In the genomic region with DNA sequence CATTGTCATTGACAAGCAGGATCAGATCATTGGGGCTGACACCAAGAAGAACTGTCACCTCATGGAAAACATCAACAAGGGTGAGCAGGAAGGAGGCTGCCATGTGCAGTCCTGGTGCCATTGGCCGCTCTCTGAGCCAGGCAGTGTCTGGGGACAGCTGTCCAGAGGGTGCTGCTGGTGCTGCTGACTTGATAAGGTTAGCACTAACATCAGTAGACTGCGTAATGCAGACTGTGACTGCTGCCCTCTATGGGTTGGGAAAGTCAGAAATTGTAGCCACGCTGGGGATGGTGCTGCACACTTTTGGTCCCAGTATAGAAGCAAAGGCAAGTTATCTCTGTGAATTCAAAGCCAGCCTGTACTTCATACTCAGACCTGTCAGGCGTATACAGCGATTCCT, we compare ENCODE assay signal across 16 mouse cellular contexts. TPM values are rescaled to one million over a fixed set of nuclear protein-coding genes. Genes with fewer than 3 reads are reported as not detected.
"Had no signal": no experiment of that assay in that cellular context is flagged by ENCODE, and none has a peak within 500 bp of the region (broad histone marks: within the 10 kb centered on the region; RNA-seq: fewer than 3 reads in every experiment).

No protein-coding gene starts in this region.

RNA-seq across cellular contexts. Expression of a gene that starts 4.2 kb away (rescaled TPM):
- total RNA-seq: layer of hippocampus, adult 8-10 months; layer of hippocampus, postnatal 10 days; layer of hippocampus, postnatal 36 days; left cerebral cortex, adult 2 months; left cerebral cortex, postnatal 36 days; liver, adult 2 months had no signal
- polyA plus RNA-seq: liver, adult 2 months; midbrain, embryonic 12.5 days; midbrain, embryonic 15.5 days; neural tube, embryonic 15.5 days; stomach, embryonic 15.5 days had no signal

RNA-seq across cellular contexts. Expression of a gene that starts 8.8 kb away (rescaled TPM):
- total RNA-seq: layer of hippocampus, adult 8-10 months; layer of hippocampus, postnatal 10 days; layer of hippocampus, postnatal 36 days; left cerebral cortex, adult 2 months; left cerebral cortex, postnatal 10 days; liver, adult 2 months had no signal
- polyA plus RNA-seq: limb, embryonic 11.5 days; limb, embryonic 14.5 days; liver, adult 2 months; lung, embryonic 15.5 days; midbrain, embryonic 12.5 days; midbrain, embryonic 15.5 days; neural tube, embryonic 12.5 days; neural tube, embryonic 15.5 days; stomach, embryonic 15.5 days; thymus, postnatal 0 days had no signal
